Comparison of ENCODE assay signal across 9 mouse cellular contexts in the genomic region with DNA sequence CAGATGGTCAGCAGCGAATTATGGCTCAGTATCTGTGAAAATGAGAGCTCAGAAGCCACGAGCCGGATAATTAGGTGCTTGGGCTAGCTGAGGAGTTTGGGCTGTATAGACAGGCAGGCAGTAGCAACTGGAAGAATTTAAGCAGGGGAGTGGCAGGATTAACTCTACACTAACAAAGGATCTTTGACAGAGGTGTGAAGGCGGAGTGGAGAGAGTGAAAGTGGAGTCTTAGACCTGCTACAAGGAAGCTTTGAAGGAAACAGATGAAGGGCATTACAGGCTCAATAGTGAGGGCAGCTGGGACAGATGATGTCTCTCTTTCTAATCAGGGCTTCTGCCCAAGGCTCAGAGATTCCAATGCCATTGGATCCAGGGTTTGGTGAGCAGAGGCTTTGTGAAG. TPM values are rescaled to one million over a fixed set of nuclear protein-coding genes. Genes with fewer than 3 reads are reported as not detected.
A peak's percentile ranks its signal among the peaks of the same experiment; 100 is the strongest.
DNase-seq lines count a peak whose midpoint lies in the region; ATAC-seq lines count a peak whose summit lies in the region.
"Had no signal": no experiment of that assay in that cellular context is flagged by ENCODE, and none has a peak within 500 bp of the region (broad histone marks: within the 10 kb centered on the region; RNA-seq: fewer than 3 reads in every experiment).

No protein-coding gene starts in this region.

- no peak for ATAC-seq in liver, embryonic 11.5 days (replicated peaks; ENCODE audit: low FRiP score)
- no peak for ATAC-seq in forebrain, embryonic 14.5 days
- ATAC-seq in liver, embryonic 16.5 days (ENCODE audit: low read depth) = no peak

- H3K9ac ChIP-seq in liver, embryonic 11.5 days (ENCODE audit: low read depth, low read length) = 0 out of 2 replicates have a peak overlapping the region, but pooled peaks have one; percentile 35
- H3K9ac ChIP-seq in forebrain, embryonic 14.5 days (ENCODE audit: low read length) = no peak overlapping the region; the same call in 1 of the 2 replicates
- no peak overlapping the region; the same call in 1 of the 2 replicates for H3K9ac ChIP-seq in liver, embryonic 16.5 days (ENCODE audit: low read depth, low read length)

- 0 out of 2 replicates have a peak, but pooled peaks cover 2% of the 10 kb centered on the region for H3K36me3 ChIP-seq in liver, embryonic 11.5 days (ENCODE audit: control insufficient read depth, insufficient read depth, low read length)
- peaks cover 10% of the 10 kb centered on the region; the same call in 1 of the 2 replicates for H3K36me3 ChIP-seq in forebrain, embryonic 14.5 days (ENCODE audit: control insufficient read depth, insufficient read depth, low read length)
- H3K36me3 ChIP-seq in liver, embryonic 16.5 days (ENCODE audit: control insufficient read depth, insufficient read depth) = no peaks in the 10 kb centered on the region
- H3K36me3 ChIP-seq: heart, embryonic 15.5 days had no signal

- H3K4me1 ChIP-seq in liver, embryonic 11.5 days (replicated peaks; ENCODE audit: control insufficient read depth, insufficient read depth, low read length) = peaks cover 38% of the 10 kb centered on the region
- H3K4me1 ChIP-seq in brown adipose tissue, adult 24 weeks (ENCODE audit: control insufficient read depth, insufficient read depth, insufficient read length, low read length) = peaks cover 17% of the 10 kb centered on the region
- peaks cover 15% of the 10 kb centered on the region for H3K4me1 ChIP-seq in forebrain, embryonic 14.5 days (ENCODE audit: control insufficient read depth, insufficient read depth, low read length)
- H3K4me1 ChIP-seq in liver, embryonic 16.5 days (ENCODE audit: control insufficient read depth, low read depth, low read length) = peaks cover 42% of the 10 kb centered on the region

- DNase-seq in liver, embryonic 11.5 days (ENCODE audit: low spot score) = no peak
- DNase-seq in liver = no peak
- DNase-seq in forebrain, embryonic 14.5 days (ENCODE audit: low spot score) = no peak
- no peak for DNase-seq in gastrocnemius, postnatal 14 days
- no peak for DNase-seq in thymus, postnatal 25 days

- intact Hi-C loops in gastrocnemius, postnatal 14 days (cut with DNase I; ENCODE audit: low total_unique reads) = no loop called here

- peak overlapping the region; percentile 72 for H3K4me2 ChIP-seq in liver, embryonic 11.5 days
- H3K4me2 ChIP-seq in forebrain, embryonic 14.5 days (ENCODE audit: low read length) = peak overlapping the region; percentile 71; the same call in 1 of the 2 replicates
- peak overlapping the region; percentile 88 for H3K4me2 ChIP-seq in liver, embryonic 16.5 days (ENCODE audit: low read depth, low read length)

- H3K27ac ChIP-seq in liver, embryonic 11.5 days (ENCODE audit: low read depth, low read length) = 0 out of 2 replicates have a peak overlapping the region, but pooled peaks have one; percentile 85
- H3K27ac ChIP-seq in brown adipose tissue, adult 24 weeks (replicated peaks; ENCODE audit: low read depth, low read length) = peak overlapping the region; percentile 90
- H3K27ac ChIP-seq in forebrain, embryonic 14.5 days (ENCODE audit: low read depth, low read length) = no peak overlapping the region
- no peak overlapping the region for H3K27ac ChIP-seq in liver, embryonic 16.5 days (ENCODE audit: low read length)

- 72% methylated on average over 4 of the region's 4 CpGs for WGBS in liver, embryonic 11.5 days
- WGBS in forebrain, embryonic 14.5 days = 14% methylated on average over 4 of the region's 4 CpGs
- WGBS in liver, embryonic 16.5 days (ENCODE audit: insufficient replicate concordance) = 81% methylated on average over 4 of the region's 4 CpGs

- H3K4me3 ChIP-seq in liver, embryonic 11.5 days (ENCODE audit: low read depth, low read length) = no peak overlapping the region
- H3K4me3 ChIP-seq in brown adipose tissue, adult 24 weeks (ENCODE audit: insufficient read depth, low read depth, low read length) = no peak overlapping the region
- no peak overlapping the region for H3K4me3 ChIP-seq in forebrain, embryonic 14.5 days (ENCODE audit: low read depth, low read length)
- H3K4me3 ChIP-seq in liver, embryonic 16.5 days (ENCODE audit: low read depth, low read length) = peak overlapping the region; percentile 95; the same call in 1 of the 2 replicates

- no peaks in the 10 kb centered on the region for H3K9me3 ChIP-seq in liver, embryonic 11.5 days (ENCODE audit: control insufficient read depth, low read length)
- no peaks in the 10 kb centered on the region for H3K9me3 ChIP-seq in forebrain, embryonic 14.5 days (replicated peaks; ENCODE audit: control insufficient read depth, low read length)
- H3K9me3 ChIP-seq in liver, embryonic 16.5 days (replicated peaks; ENCODE audit: control insufficient read depth, low read length) = no peaks in the 10 kb centered on the region
- H3K9me3 ChIP-seq: heart, embryonic 15.5 days had no signal

- no peaks in the 10 kb centered on the region for H3K27me3 ChIP-seq in liver, embryonic 11.5 days (replicated peaks; ENCODE audit: control insufficient read depth, insufficient read depth, low read length)
- no peaks in the 10 kb centered on the region for H3K27me3 ChIP-seq in forebrain, embryonic 14.5 days (replicated peaks; ENCODE audit: control insufficient read depth, insufficient read depth, low read length)
- no peaks in the 10 kb centered on the region for H3K27me3 ChIP-seq in liver, embryonic 16.5 days (ENCODE audit: control insufficient read depth, insufficient read depth, low read depth, low read length)
- H3K27me3 ChIP-seq: heart, embryonic 15.5 days had no signal

RNA-seq across cellular contexts. Expression of a gene that starts 1.1 kb away (rescaled TPM):
- polyA plus RNA-seq in liver, embryonic 11.5 days (2014; fragmentation: Nextera tagmentation; extraction: Ambion mirVana) = 3.8 and 4.3 TPM in 2 replicates
- polyA plus RNA-seq in brown adipose tissue, adult 24 weeks (2012; ENCODE audit: insufficient read depth, insufficient read length, missing spikeins) = 1.6 and 8.0 TPM in 2 replicates
- 1.3 and 1.6 TPM in 2 replicates for polyA plus RNA-seq in forebrain, embryonic 14.5 days (2014; fragmentation: Nextera tagmentation; extraction: Ambion mirVana)
- polyA plus RNA-seq in liver, embryonic 16.5 days (2015; fragmentation: Nextera tagmentation; extraction: Ambion mirVana) = 2.5 and 2.8 TPM in 2 replicates
- total RNA-seq in gastrocnemius, postnatal 14 days (2021) = 1 to 10 TPM; 2.1 to 2.2 TPM
- total RNA-seq: monocyte, adult 5-6 weeks had no signal

RNA-seq across cellular contexts. Expression of a gene that starts 1.2 kb away (rescaled TPM):
- polyA plus RNA-seq in liver, embryonic 11.5 days (2014; fragmentation: Nextera tagmentation; extraction: Ambion mirVana) = 139 and 143 TPM in 2 replicates
- polyA plus RNA-seq in brown adipose tissue, adult 24 weeks (2012; ENCODE audit: insufficient read depth, insufficient read length, missing spikeins) = 822 and 856 TPM in 2 replicates
- 77.5 and 87.1 TPM in 2 replicates for polyA plus RNA-seq in forebrain, embryonic 14.5 days (2014; fragmentation: Nextera tagmentation; extraction: Ambion mirVana)
- polyA plus RNA-seq in liver, embryonic 16.5 days (2015; fragmentation: Nextera tagmentation; extraction: Ambion mirVana) = 65.4 and 67.8 TPM in 2 replicates
- total RNA-seq in gastrocnemius, postnatal 14 days (2021) = 100 to 1,000 TPM; 291 to 372 TPM

RNA-seq across cellular contexts. Expression of a gene that starts 41.6 kb away (rescaled TPM):
- 0.99 and 1.1 TPM in 2 replicates for polyA plus RNA-seq in liver, embryonic 11.5 days (2014; fragmentation: Nextera tagmentation; extraction: Ambion mirVana)
- 0.36 TPM in 1 of 2 replicates, not detected in the other for polyA plus RNA-seq in brown adipose tissue, adult 24 weeks (2012; ENCODE audit: insufficient read depth, insufficient read length, missing spikeins)
- polyA plus RNA-seq in forebrain, embryonic 14.5 days (2014; fragmentation: Nextera tagmentation; extraction: Ambion mirVana) = 11.7 and 16.6 TPM in 2 replicates
- polyA plus RNA-seq in liver, embryonic 16.5 days (2015; fragmentation: Nextera tagmentation; extraction: Ambion mirVana) = 0.55 and 0.85 TPM in 2 replicates
- under 1 TPM; 0.51 to 0.89 TPM for total RNA-seq in gastrocnemius, postnatal 14 days (2021)

Comparison
In these comparisons a context has a peak if more than half of its experiments do, and no peak if none do; other contexts are left out.
1. H3K27ac ChIP-seq: peak in liver, embryonic 11.5 days (single experiment) and brown adipose tissue, adult 24 weeks (single experiment); none in forebrain, embryonic 14.5 days (single experiment) and liver, embryonic 16.5 days (single experiment).
2. Peak in every context shown above with its lines, with median percentiles within 50 percentile points of each other: H3K4me2 ChIP-seq.